Mouse (Mus musculus) megakaryocyte, embryonic 14.5 days (primary cell): Measurements from ENCODE around the gene Hist1h2bn. TPM values are rescaled to one million over a fixed set of nuclear protein-coding genes. Genes with fewer than 3 reads are reported as not detected.
"Not testable (repeated sequence)": the region's sequence is repeated elsewhere in the genome, so short reads cannot be mapped to it uniquely, and the experiment has no call there.

ENCODE experiments used
- H3K27me3 ChIP-seq: replicated peaks from 2 replicates; pipeline ENCODE3; 2012; ENCODE audit warnings: inconsistent platforms
- H3K36me3 ChIP-seq: replicated peaks from 2 replicates; pipeline ENCODE3; 2012; ENCODE audit warnings: low read length, inconsistent platforms, mixed read lengths
- H3K4me1 ChIP-seq: 2 replicates; pipeline ENCODE4 v1.6.1; 2012; ENCODE audit warnings: inconsistent platforms
- H3K4me3 ChIP-seq: replicated peaks from 2 replicates; pipeline ENCODE3; 2012; ENCODE audit warnings: moderate library complexity, mild to moderate bottlenecking, inconsistent platforms
- H3K9me3 ChIP-seq: 2 replicates; pipeline ENCODE4 v1.6.1; 2012; ENCODE audit warnings: inconsistent platforms
- FLI1 ChIP-seq: IDR thresholded peaks from 2 replicates; pipeline ENCODE4 v1.6.1; 2012; ENCODE audit warnings: low read length, inconsistent platforms, mixed read lengths
- GATA1 ChIP-seq: IDR thresholded peaks from 3 replicates; pipeline ENCODE4 v1.6.1; 2012; ENCODE audit warnings: mixed read lengths, low read length, inconsistent platforms, borderline replicate concordance
- polyA plus RNA-seq: library from polyadenylated mRNA; stranded (reverse); fragments of >175 nt; gene quantifications from 2 replicates; pipeline ENCODE4 v1.2.3, GENCODE M21; 2012; ENCODE audit warnings: low replicate concordance; ENCODE audit not compliant: insufficient read depth

The Hist1h2bn gene
- polyA plus RNA-seq, 1 experiment = 7.1 TPM

GRCm38 (mm10) chr13:21755707-21756106, 1.8 kb downstream of the Hist1h2bn start:
- H3K4me3 ChIP-seq = no peak overlapping the region
- TF ChIP-seq FLI1 (no peak), GATA1 (no peak)

DNA sequence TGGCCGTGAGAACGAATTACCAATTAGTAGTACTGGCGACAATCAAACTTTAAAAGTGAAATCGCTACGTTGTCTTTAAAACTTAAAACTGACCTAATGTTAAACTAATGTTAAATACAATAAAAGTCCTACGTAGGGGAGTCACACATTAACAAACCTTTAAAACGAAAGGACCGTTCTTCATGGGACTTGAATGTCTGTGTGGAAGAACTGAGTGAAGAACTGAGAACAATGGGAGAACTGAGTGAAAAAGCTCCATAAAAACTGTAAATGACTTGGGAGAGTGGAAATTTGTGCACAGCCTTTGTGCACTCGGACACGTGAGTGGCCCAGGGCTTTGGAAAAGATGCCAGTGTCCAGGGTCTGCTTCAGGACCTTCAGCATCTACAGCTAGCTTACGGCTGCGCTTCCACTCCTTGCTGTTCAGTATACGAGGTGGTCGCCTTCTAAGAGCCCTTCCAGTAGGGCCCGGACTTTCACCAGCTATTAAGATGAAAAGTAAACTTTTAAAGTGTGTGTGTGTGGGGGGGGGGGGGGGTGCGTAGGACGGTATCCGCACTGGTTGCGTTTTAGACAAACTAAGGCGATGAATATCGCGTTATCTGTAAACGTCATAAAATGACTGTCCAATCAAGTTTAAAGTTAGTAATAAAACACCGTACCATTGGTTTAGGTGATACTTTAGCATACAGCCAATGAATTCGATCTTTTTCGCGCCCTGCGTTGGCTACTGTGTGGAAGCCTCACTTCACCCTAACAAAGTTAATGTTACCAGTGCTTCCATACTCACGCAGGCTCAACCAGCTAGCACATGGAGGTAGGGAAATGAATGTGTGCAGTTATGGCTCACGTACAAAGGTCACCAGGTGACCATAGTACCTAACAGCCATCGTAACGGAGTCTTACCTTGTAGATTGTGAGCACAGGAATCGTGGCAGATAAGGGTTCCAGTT, 25.2 kb downstream of the Hist1h2bn start:
- Histone ChIP-seq H3K27me3 (no peaks in the 10 kb centered on the region), H3K9me3 (no peaks in the 10 kb centered on the region), H3K4me1 (peaks cover 56% of the 10 kb centered on the region), H3K4me3 (peak overlapping the region; percentile 92), H3K36me3 (no peaks in the 10 kb centered on the region)
- TF ChIP-seq FLI1 (no peak), GATA1 (no peak)

More at GRCm38 (mm10) chr13:21755707-21756106, 1.8 kb downstream of the Hist1h2bn start:
- Histone ChIP-seq H3K36me3 (no peaks in the 10 kb centered on the region), H3K27me3 (no peaks in the 10 kb centered on the region), H3K9me3 (no peaks in the 10 kb centered on the region), H3K4me1 (peaks cover 36% of the 10 kb centered on the region)

GRCm38 (mm10) chr13:21779767-21780731, 26.1 kb downstream of the Hist1h2bn start, which contains the start of gene Hist1h1b:
Gene Hist1h1b, minus strand, starts transcription at chr13:21780625.
- Histone ChIP-seq H3K4me1 (peaks cover 61% of the 10 kb centered on the region), H3K36me3 (no peaks in the 10 kb centered on the region), H3K27me3 (no peaks in the 10 kb centered on the region), H3K9me3 (no peaks in the 10 kb centered on the region), H3K4me3 (peak within 1 kb of the TSS; percentile 92)
- TF ChIP-seq FLI1 = no peak
- no peak for TF ChIP-seq GATA1

GRCm38 (mm10) chr13:21781021-21781555, 27.2 kb downstream of the Hist1h2bn start:
- H3K27me3 ChIP-seq = no peaks in the 10 kb centered on the region
- TF ChIP-seq GATA1 (no peak), FLI1 (no peak)
- H3K9me3 ChIP-seq = no peaks in the 10 kb centered on the region
- H3K4me1 ChIP-seq = peaks cover 67% of the 10 kb centered on the region
- H3K4me3 ChIP-seq = peak overlapping the region; percentile 92
- H3K36me3 ChIP-seq = no peaks in the 10 kb centered on the region

- no peak overlapping the region for H3K4me3 ChIP-seq
- TF ChIP-seq FLI1 (no peak), GATA1 (no peak)
Measured at GRCm38 (mm10) chr13:21781639-21782038, 27.7 kb downstream of the Hist1h2bn start.

GRCm38 (mm10) chr13:21782361-21783254, 28.7 kb downstream of the Hist1h2bn start:
- H3K4me1 ChIP-seq = peaks cover 68% of the 10 kb centered on the region
- not testable (repeated sequence) for H3K27me3 ChIP-seq, H3K9me3 ChIP-seq, H3K36me3 ChIP-seq
- peak overlapping the region; percentile 87 for H3K4me3 ChIP-seq

More at GRCm38 (mm10) chr13:21781639-21782038, 27.7 kb downstream of the Hist1h2bn start:
- Histone ChIP-seq H3K36me3 (no peaks in the 10 kb centered on the region), H3K27me3 (no peaks in the 10 kb centered on the region), H3K9me3 (no peaks in the 10 kb centered on the region), H3K4me1 (peaks cover 72% of the 10 kb centered on the region)

DNA sequence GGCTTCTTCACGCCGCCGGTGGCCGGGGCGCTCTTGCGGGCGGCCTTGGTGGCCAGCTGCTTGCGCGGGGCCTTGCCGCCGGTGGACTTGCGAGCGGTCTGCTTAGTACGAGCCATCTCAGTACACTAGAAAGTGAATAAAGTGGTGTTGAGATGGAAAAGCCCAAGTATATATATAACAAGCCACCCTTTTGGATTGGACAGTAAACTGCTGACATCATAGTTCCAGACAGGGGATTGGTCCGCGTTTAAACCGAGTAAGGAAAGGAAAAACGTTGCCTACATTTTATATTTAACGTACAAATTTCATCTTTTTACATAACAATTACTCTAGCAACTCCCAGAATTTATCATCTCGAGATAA, 29.3 kb downstream of the Hist1h2bn start, which contains the start of gene Hist1h3i:
Gene Hist1h3i, minus strand, starts transcription at position 116 of the 363 bp plus-strand sequence.
- no peaks in the 10 kb centered on the region for H3K36me3 ChIP-seq
- no peaks in the 10 kb centered on the region for H3K27me3 ChIP-seq
- peak within 1 kb of the TSS; percentile 87 for H3K4me3 ChIP-seq
- H3K4me1 ChIP-seq = peaks cover 68% of the 10 kb centered on the region
- no peaks in the 10 kb centered on the region for H3K9me3 ChIP-seq
- no peak for TF ChIP-seq GATA1
- TF ChIP-seq FLI1 = no peak

GRCm38 (mm10) chr13:21783734-21784161, 29.8 kb downstream of the Hist1h2bn start:
- Histone ChIP-seq H3K27me3 (no peaks in the 10 kb centered on the region), H3K9me3 (no peaks in the 10 kb centered on the region), H3K36me3 (no peaks in the 10 kb centered on the region), H3K4me3 (peak overlapping the region; percentile 83), H3K4me1 (peaks cover 66% of the 10 kb centered on the region)
- TF ChIP-seq FLI1 = no peak
- no peak for TF ChIP-seq GATA1

DNA sequence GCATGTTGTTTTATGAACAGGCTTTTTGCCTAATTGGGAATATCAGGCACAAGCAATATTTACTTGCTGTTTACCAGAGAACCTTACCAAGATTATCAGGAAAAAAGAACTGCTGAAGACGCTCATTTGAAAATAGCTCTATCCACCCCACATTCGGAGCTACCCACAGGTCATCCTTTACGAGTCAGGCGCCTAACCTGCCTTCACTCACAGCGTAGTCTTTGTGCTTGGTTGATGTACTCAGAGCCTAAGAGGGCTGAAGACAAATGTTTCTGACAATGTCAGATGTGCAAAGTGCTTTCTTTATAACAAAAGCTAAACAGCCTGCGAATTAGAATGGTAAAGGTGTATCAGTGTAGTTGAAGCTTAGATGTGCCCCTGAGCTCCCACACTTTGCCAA, 30.4 kb downstream of the Hist1h2bn start:
- peaks cover 63% of the 10 kb centered on the region for H3K4me1 ChIP-seq
- TF ChIP-seq GATA1 (no peak), FLI1 (no peak)
- H3K4me3 ChIP-seq = peak overlapping the region; percentile 4

More for the DNA sequence above, 30.4 kb downstream of the Hist1h2bn start:
- no peaks in the 10 kb centered on the region for H3K27me3 ChIP-seq
- H3K36me3 ChIP-seq = no peaks in the 10 kb centered on the region
- H3K9me3 ChIP-seq = no peaks in the 10 kb centered on the region
